Mouse (Mus musculus): ENCODE data around the gene S100b. TPM values are rescaled to one million over a fixed set of nuclear protein-coding genes. Genes with fewer than 3 reads are reported as not detected.

S100b gene
- polyA plus RNA-seq, 1 experiment = 0.66 TPM

DNA sequence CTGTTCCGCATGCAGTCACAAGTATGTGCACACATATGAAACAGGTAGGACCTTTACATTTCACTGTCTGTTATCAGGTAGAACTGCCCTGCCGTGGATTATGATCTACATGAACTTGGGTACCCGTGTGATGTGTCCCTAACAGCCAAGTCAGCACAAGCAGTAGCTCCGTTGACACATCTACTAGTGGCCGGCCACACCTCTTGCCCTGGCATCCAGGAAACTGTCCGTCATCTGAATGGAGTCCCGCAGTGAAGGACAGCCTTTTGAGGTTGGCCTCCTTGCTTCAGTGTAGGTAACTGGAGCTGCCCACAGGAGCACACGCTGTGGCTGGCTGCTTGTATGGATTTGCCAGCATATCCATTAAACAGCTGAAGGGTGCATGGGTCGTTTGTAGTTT lies 35.4 kb upstream of the S100b start:
- no peaks in the 10 kb centered on the region for H3K27me3 ChIP-seq (ENCODE audit: control insufficient read depth, insufficient read depth, low read length)

DNA sequence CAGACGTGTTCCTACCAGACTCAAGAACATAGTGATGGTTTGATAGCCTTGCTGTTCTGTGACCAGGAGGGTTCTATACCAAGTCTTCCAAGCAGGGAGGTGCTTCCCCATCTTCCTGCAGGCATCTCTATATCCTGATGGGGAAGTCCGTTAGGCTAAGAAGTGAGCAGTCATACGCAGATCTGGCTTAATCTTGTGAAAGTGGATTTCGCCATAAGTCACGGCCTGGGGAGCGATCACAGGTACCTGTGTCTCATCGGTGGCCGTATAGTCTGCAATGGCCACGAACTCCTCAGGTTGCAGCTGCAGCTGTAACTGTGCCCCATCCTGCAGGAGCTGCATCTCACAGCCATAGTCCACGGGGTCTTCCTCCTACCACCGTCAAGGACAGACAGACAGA lies 27.7 kb upstream of the S100b start:
- TF ChIP-seq POLR2A (IDR thresholded peaks at IDR 0.05; ENCODE audit: low read depth, low read length) = no peak
- TF ChIP-seq CTCF (IDR thresholded peaks at IDR 0.05; ENCODE audit: extremely low read depth, insufficient read length, insufficient replicate concordance, low read depth, low read length) = no peak
- 0 out of 2 replicates have a peak, but pooled peaks cover 5% of the 10 kb centered on the region for H3K36me3 ChIP-seq (ENCODE audit: control insufficient read depth, insufficient read depth, low read length)
- 91% methylated on average over 11 of the region's 11 CpGs for WGBS
- H3K27ac ChIP-seq (ENCODE audit: insufficient read depth, low read depth, low read length) = no peak overlapping the region
- no peak overlapping the region for H3K4me3 ChIP-seq (ENCODE audit: low read depth, low read length)
- H3K27me3 ChIP-seq (ENCODE audit: control insufficient read depth, insufficient read depth, low read length) = no peaks in the 10 kb centered on the region
- H3K4me1 ChIP-seq (ENCODE audit: control insufficient read depth, insufficient read depth, insufficient read length, low read length) = peaks cover 3% of the 10 kb centered on the region; the same call in 1 of the 2 replicates

More for the DNA sequence above, 35.4 kb upstream of the S100b start:
- H3K36me3 ChIP-seq (ENCODE audit: control insufficient read depth, insufficient read depth, low read length) = peaks cover 13% of the 10 kb centered on the region
- no peaks in the 10 kb centered on the region for H3K4me1 ChIP-seq (ENCODE audit: control insufficient read depth, insufficient read depth, insufficient read length, low read length)
- 57% methylated on average over 9 of the region's 9 CpGs for WGBS
- TF ChIP-seq POLR2A (IDR thresholded peaks at IDR 0.05; ENCODE audit: low read depth, low read length) (no peak), CTCF (IDR thresholded peaks at IDR 0.05; ENCODE audit: extremely low read depth, insufficient read length, insufficient replicate concordance, low read depth, low read length) (no peak)
- no peak overlapping the region for H3K27ac ChIP-seq (ENCODE audit: insufficient read depth, low read depth, low read length)
- H3K4me3 ChIP-seq (ENCODE audit: low read depth, low read length) = no peak overlapping the region

DNA sequence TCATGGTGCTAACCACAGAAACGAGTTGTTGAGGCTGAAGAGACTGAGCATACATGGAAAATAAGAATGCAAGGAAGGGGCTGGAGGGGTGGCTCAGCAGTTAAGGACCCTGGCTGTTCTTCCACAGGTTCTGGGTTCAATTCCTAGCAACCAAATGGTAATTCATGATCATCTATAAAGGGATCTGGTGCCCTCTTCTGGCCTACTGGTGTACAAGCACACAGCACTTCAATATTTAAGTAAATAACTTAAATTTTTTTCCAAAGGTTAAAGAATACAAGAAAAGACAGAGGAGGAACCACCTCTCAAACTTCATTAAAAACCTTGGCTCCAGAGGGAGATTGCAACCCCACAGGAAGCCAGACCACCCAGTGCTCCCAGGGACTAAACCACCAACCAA lies 24.0 kb upstream of the S100b start:
- Histone ChIP-seq H3K27ac (ENCODE audit: insufficient read depth, low read depth, low read length) (no peak overlapping the region), H3K27me3 (ENCODE audit: control insufficient read depth, insufficient read depth, low read length) (no peaks in the 10 kb centered on the region), H3K36me3 (ENCODE audit: control insufficient read depth, insufficient read depth, low read length) (no peaks in the 10 kb centered on the region), H3K4me3 (ENCODE audit: low read depth, low read length) (no peak overlapping the region), H3K4me1 (ENCODE audit: control insufficient read depth, insufficient read depth, insufficient read length, low read length) (peaks cover 3% of the 10 kb centered on the region; the same call in 1 of the 2 replicates)
- 66% methylated on average over 1 of the region's 1 CpGs for WGBS
- TF ChIP-seq POLR2A (IDR thresholded peaks at IDR 0.05; ENCODE audit: low read depth, low read length) = no peak
- TF ChIP-seq CTCF (IDR thresholded peaks at IDR 0.05; ENCODE audit: extremely low read depth, insufficient read length, insufficient replicate concordance, low read depth, low read length) = no peak

DNA sequence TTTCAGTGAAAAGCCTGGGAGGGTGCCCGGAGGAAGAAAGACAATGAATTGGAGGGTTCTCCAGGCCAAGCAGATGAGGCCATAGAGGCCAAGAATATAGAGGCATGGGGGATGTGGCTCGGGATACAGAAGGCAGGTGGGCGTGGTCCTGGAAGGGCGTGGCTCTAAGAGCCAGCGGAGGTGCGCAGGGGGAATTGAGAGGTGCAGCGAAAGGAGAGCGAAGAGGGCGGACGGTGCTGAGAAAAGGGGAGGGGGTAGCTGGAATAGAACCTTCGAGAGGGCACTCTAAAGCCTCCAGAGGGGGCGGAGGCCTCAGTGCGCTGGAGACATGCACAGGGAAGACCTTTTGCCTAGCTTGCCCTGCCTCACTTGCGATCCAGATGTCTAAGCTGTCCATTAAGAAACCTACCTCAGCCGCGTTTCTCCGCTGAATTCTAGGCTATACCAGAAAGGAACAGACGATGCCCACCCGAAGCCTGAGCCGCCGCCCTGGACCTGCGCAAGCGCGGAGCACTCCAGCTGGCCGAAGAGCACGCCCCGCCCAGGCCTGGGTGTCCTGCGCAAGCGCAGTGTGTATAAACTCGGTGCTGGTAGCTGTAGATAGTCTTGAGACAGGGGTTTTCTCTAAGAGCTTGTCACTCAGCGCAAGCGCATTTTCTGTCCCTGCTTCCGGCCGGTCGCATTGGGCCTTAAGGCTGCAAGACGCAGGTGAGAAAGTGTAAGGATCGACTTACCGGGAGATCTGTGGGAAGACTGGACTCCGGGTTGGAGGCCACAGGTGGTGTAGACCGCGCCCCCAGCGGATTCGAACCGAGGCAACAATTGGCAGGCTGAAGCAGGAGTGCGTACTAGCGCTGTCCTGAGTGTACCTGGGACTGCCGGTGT lies 16.1 kb upstream of the S100b start, which contains the start of gene Prmt2:
TSS of gene Prmt2 (minus strand) at position 525 of the 885 bp plus-strand sequence.
- peak; percentile 40; the same call in 1 of the 2 replicates for TF ChIP-seq CTCF (IDR thresholded peaks at IDR 0.05; ENCODE audit: extremely low read depth, insufficient read length, insufficient replicate concordance, low read depth, low read length)
- TF ChIP-seq POLR2A (IDR thresholded peaks at IDR 0.05; ENCODE audit: low read depth, low read length) = peak; percentile 59
- under 1% methylated on average over 47 of the region's 47 CpGs for WGBS
- H3K4me1 ChIP-seq (ENCODE audit: control insufficient read depth, insufficient read depth, insufficient read length, low read length) = no peaks in the 10 kb centered on the region
- no peaks in the 10 kb centered on the region for H3K36me3 ChIP-seq (ENCODE audit: control insufficient read depth, insufficient read depth, low read length)
- H3K27ac ChIP-seq (ENCODE audit: insufficient read depth, low read depth, low read length) = peak within 1 kb of the TSS; percentile 40
- peak within 1 kb of the TSS; percentile 73 for H3K4me3 ChIP-seq (ENCODE audit: low read depth, low read length)
- H3K27me3 ChIP-seq (ENCODE audit: control insufficient read depth, insufficient read depth, low read length) = no peaks in the 10 kb centered on the region

DNA sequence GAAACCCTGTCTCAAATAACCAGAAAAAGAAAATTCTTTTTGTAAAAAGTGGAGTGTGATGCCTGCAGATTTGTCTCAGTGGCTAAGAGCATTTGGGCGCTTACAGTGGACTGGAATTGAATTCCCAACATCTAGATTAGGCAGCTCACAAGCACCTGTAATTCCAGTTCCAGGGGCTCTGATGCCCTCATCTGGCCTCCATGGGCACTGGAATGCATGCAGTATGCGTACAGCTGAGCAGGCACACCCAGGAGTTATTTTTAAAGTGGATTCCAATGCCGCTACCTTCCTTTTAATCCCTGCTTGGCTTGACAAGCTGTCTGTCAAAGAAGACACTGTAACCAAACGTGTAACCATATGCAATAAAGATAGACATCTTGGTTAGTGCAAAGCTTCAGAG lies 14.3 kb upstream of the S100b start:
- WGBS = 77% methylated on average over 4 of the region's 4 CpGs
- Histone ChIP-seq H3K4me3 (ENCODE audit: low read depth, low read length) (no peak overlapping the region), H3K4me1 (ENCODE audit: control insufficient read depth, insufficient read depth, insufficient read length, low read length) (no peaks in the 10 kb centered on the region), H3K36me3 (ENCODE audit: control insufficient read depth, insufficient read depth, low read length) (no peaks in the 10 kb centered on the region), H3K27me3 (ENCODE audit: control insufficient read depth, insufficient read depth, low read length) (no peaks in the 10 kb centered on the region), H3K27ac (ENCODE audit: insufficient read depth, low read depth, low read length) (no peak overlapping the region)
- TF ChIP-seq CTCF (IDR thresholded peaks at IDR 0.05; ENCODE audit: extremely low read depth, insufficient read length, insufficient replicate concordance, low read depth, low read length) (no peak), POLR2A (IDR thresholded peaks at IDR 0.05; ENCODE audit: low read depth, low read length) (no peak)

DNA sequence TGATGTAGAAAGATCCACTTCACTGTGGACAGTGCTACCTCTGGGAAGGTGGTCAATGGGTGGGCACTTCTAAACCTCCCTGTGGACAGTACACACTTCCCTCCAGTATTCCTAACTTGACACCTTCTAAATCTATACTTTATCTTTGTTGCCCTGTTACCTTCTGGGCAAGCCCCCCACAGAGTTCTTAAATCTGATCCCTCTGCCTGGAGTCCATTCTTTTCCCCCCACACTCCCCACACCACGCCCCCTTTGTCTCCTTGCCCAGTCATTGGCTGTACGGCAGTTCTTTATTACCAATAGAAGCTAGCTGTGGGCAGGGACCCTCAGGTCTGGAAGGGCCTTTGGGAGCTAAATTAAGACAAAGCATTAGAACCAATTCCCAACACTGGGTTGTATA lies 8.5 kb upstream of the S100b start:
- 0 out of 2 replicates have a peak, but pooled peaks cover 2% of the 10 kb centered on the region for H3K4me1 ChIP-seq (ENCODE audit: control insufficient read depth, insufficient read depth, insufficient read length, low read length)
- TF ChIP-seq POLR2A (IDR thresholded peaks at IDR 0.05; ENCODE audit: low read depth, low read length) (no peak), CTCF (IDR thresholded peaks at IDR 0.05; ENCODE audit: extremely low read depth, insufficient read length, insufficient replicate concordance, low read depth, low read length) (no peak)
- no peak overlapping the region for H3K27ac ChIP-seq (ENCODE audit: insufficient read depth, low read depth, low read length)
- 92% methylated on average over 2 of the region's 2 CpGs for WGBS
- H3K4me3 ChIP-seq (ENCODE audit: low read depth, low read length) = no peak overlapping the region
- H3K36me3 ChIP-seq (ENCODE audit: control insufficient read depth, insufficient read depth, low read length) = no peaks in the 10 kb centered on the region
- no peaks in the 10 kb centered on the region for H3K27me3 ChIP-seq (ENCODE audit: control insufficient read depth, insufficient read depth, low read length)

DNA sequence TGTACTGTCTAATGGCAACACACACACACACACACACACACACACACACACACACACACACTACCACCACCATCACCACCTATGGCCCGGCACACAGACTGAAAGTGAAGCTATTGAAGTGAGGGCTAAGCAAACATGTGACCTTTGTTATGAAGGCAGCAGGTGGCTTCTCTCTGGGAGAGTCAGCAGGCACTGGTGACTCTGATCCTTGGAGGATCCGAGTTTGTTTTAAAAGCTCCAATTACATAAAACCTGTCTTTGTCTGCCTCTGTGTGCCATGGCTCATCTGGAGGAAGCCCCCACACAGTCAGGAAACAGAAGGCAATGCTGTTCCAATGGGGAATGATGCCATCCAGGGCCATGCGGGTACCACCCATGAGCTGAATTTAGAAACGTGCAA lies 7.1 kb upstream of the S100b start:
- H3K27ac ChIP-seq (ENCODE audit: insufficient read depth, low read depth, low read length) = no peak overlapping the region

More for the DNA sequence above, 7.1 kb upstream of the S100b start:
- Histone ChIP-seq H3K4me3 (ENCODE audit: low read depth, low read length) (no peak overlapping the region), H3K36me3 (ENCODE audit: control insufficient read depth, insufficient read depth, low read length) (no peaks in the 10 kb centered on the region), H3K27me3 (ENCODE audit: control insufficient read depth, insufficient read depth, low read length) (no peaks in the 10 kb centered on the region), H3K4me1 (ENCODE audit: control insufficient read depth, insufficient read depth, insufficient read length, low read length) (0 out of 2 replicates have a peak, but pooled peaks cover 2% of the 10 kb centered on the region)
- WGBS = 41% methylated on average over 4 of the region's 4 CpGs
- TF ChIP-seq CTCF (IDR thresholded peaks at IDR 0.05; ENCODE audit: extremely low read depth, insufficient read length, insufficient replicate concordance, low read depth, low read length) (no peak), POLR2A (IDR thresholded peaks at IDR 0.05; ENCODE audit: low read depth, low read length) (no peak)

Data from small intestine, adult 2 months (tissue).